ENCODE assay signal across 25 mouse cellular contexts in genomic region chr1:119499456-119499855, GRCm38 (mm10). TPM values are rescaled to one million over a fixed set of nuclear protein-coding genes. Genes with fewer than 3 reads are reported as not detected.
DNase-seq lines count a peak whose midpoint lies in the region; ATAC-seq and TF ChIP-seq lines count a peak whose summit lies in the region.
"Had no signal": no experiment of that assay in that cellular context is flagged by ENCODE, and none has a peak within 500 bp of the region (broad histone marks: within the 10 kb centered on the region; RNA-seq: fewer than 3 reads in every experiment).

No protein-coding gene starts in this region.

- no peak overlapping the region for H3K4me3 ChIP-seq in liver, embryonic 15.5 days (replicated peaks)
- H3K4me3 ChIP-seq in liver, embryonic 12.5 days, result no peak overlapping the region
- H3K4me3 ChIP-seq in bone marrow, adult 2 months (replicated peaks; ENCODE audit: control insufficient read depth, low read depth, low read length), result no peak overlapping the region
- H3K4me3 ChIP-seq in brown adipose tissue, adult 24 weeks (ENCODE audit: insufficient read depth, low read depth, low read length), result no peak overlapping the region
- H3K4me3 ChIP-seq: forebrain, embryonic 10.5 days; forebrain, embryonic 13.5 days; heart, adult 2 months; heart, embryonic 10.5 days; heart, embryonic 13.5 days; hindbrain, embryonic 12.5 days; hindbrain, embryonic 15.5 days had no signal

- H3K4me1 ChIP-seq in liver, embryonic 15.5 days (replicated peaks), result peaks cover 61% of the 10 kb centered on the region
- peaks cover 49% of the 10 kb centered on the region for H3K4me1 ChIP-seq in liver, embryonic 12.5 days
- H3K4me1 ChIP-seq in bone marrow, adult 2 months (ENCODE audit: control insufficient read depth, insufficient read depth, low read length), result peaks cover 11% of the 10 kb centered on the region
- H3K4me1 ChIP-seq in brown adipose tissue, adult 24 weeks (ENCODE audit: control insufficient read depth, insufficient read depth, insufficient read length, low read length), result peaks cover 65% of the 10 kb centered on the region

- peak overlapping the region; percentile 38; the same call in 1 of the 2 replicates for H3K27ac ChIP-seq in liver, embryonic 15.5 days (replicated peaks)
- H3K27ac ChIP-seq in liver, embryonic 12.5 days, result no peak overlapping the region
- H3K27ac ChIP-seq in bone marrow, adult 2 months (ENCODE audit: control insufficient read depth, insufficient read depth, low read depth, low read length, poor library complexity), result peak overlapping the region; percentile 59; the same call in 1 of the 2 replicates
- H3K27ac ChIP-seq in brown adipose tissue, adult 24 weeks (replicated peaks; ENCODE audit: low read depth, low read length), result peak overlapping the region; percentile 18; the same call in 1 of the 2 replicates
- H3K27ac ChIP-seq: forebrain, embryonic 10.5 days; forebrain, embryonic 13.5 days; heart, embryonic 10.5 days; hindbrain, embryonic 12.5 days; hindbrain, embryonic 15.5 days had no signal

- no peak for TF ChIP-seq CTCF in bone marrow, adult 2 months (IDR thresholded peaks at IDR 0.05; ENCODE audit: control insufficient read depth, insufficient read depth, low read length)

- no peak overlapping the region for H3K4me2 ChIP-seq in liver, embryonic 15.5 days
- no peak overlapping the region for H3K4me2 ChIP-seq in liver, embryonic 12.5 days
- H3K4me2 ChIP-seq: forebrain, embryonic 13.5 days; hindbrain, embryonic 12.5 days; hindbrain, embryonic 15.5 days had no signal

- ATAC-seq in liver, embryonic 15.5 days (ENCODE audit: insufficient read depth), result no peak
- no peak for ATAC-seq in liver, embryonic 12.5 days
- ATAC-seq: activated CD4-positive, CD25-positive, alpha-beta regulatory T cell, adult 4 months; CD4-positive, CD25-positive, alpha-beta regulatory T cell, adult 4 months; forebrain, embryonic 13.5 days; forebrain, embryonic 16.5 days had no signal

- TF ChIP-seq POLR2A in bone marrow, adult 2 months (IDR thresholded peaks at IDR 0.05; ENCODE audit: borderline replicate concordance, control insufficient read depth, low read depth, low read length), result no peak

- peaks cover 4% of the 10 kb centered on the region; the same call in 1 of the 2 replicates for H3K36me3 ChIP-seq in liver, embryonic 15.5 days (replicated peaks)
- H3K36me3 ChIP-seq in liver, embryonic 12.5 days, result peaks cover 17% of the 10 kb centered on the region
- H3K36me3 ChIP-seq: hindbrain, embryonic 15.5 days had no signal

- no peak overlapping the region for H3K9ac ChIP-seq in liver, embryonic 15.5 days
- H3K9ac ChIP-seq in liver, embryonic 12.5 days, result no peak overlapping the region
- H3K9ac ChIP-seq: forebrain, embryonic 13.5 days; heart, embryonic 13.5 days; hindbrain, embryonic 12.5 days; hindbrain, embryonic 15.5 days had no signal

- 62% methylated on average over 10 of the region's 10 CpGs for WGBS in liver, embryonic 15.5 days (ENCODE audit: insufficient replicate concordance)
- 78% methylated on average over 10 of the region's 10 CpGs for WGBS in liver, embryonic 12.5 days (ENCODE audit: insufficient replicate concordance)
- 70% methylated on average over 10 of the region's 10 CpGs for WGBS in bone marrow, adult 2 months

- H3K9me3 ChIP-seq in liver, embryonic 15.5 days (replicated peaks), result no peaks in the 10 kb centered on the region
- no peaks in the 10 kb centered on the region for H3K9me3 ChIP-seq in liver, embryonic 12.5 days (replicated peaks)
- H3K9me3 ChIP-seq: forebrain, embryonic 10.5 days; forebrain, embryonic 13.5 days; heart, embryonic 10.5 days; heart, embryonic 13.5 days; hindbrain, embryonic 12.5 days; hindbrain, embryonic 15.5 days had no signal

- no peaks in the 10 kb centered on the region for H3K27me3 ChIP-seq in liver, embryonic 15.5 days
- H3K27me3 ChIP-seq in liver, embryonic 12.5 days (replicated peaks), result no peaks in the 10 kb centered on the region
- H3K27me3 ChIP-seq: forebrain, embryonic 13.5 days; heart, embryonic 13.5 days; hindbrain, embryonic 12.5 days; hindbrain, embryonic 15.5 days had no signal

- DNase-seq in cerebellum, adult 9-10 months, result no peak
- no peak for DNase-seq in layer of hippocampus, postnatal 25 days (ENCODE audit: extremely low spot score in 1 of 2, low spot score in 1 of 2)
- DNase-seq: adrenal gland, adult 8-10 months; adrenal gland, postnatal 25 days; cerebellum, adult 11-12 months; cerebellum, adult 8-10 months; cerebellum, postnatal 14 days; gastrocnemius, postnatal 10 days; gastrocnemius, postnatal 36 days; heart, adult 2 months; heart, postnatal 14 days; heart, postnatal 4 days had no signal

RNA-seq across cellular contexts. Expression of gene Ralb, which starts 5.1 kb away (rescaled TPM):
- polyA plus RNA-seq in liver, embryonic 15.5 days (2015; fragmentation: Nextera tagmentation; extraction: Ambion mirVana), result 37.5 and 38.6 TPM in 2 replicates
- polyA plus RNA-seq in liver, embryonic 12.5 days (2016; fragmentation: Nextera tagmentation; extraction: Ambion mirVana), result 58.2 and 58.8 TPM in 2 replicates
- 12.6 and 30.3 TPM in 2 replicates for polyA plus RNA-seq in bone marrow, adult 2 months (2011; ENCODE audit: insufficient read depth, insufficient read length, low replicate concordance, missing spikeins)
- polyA plus RNA-seq in brown adipose tissue, adult 24 weeks (2012; ENCODE audit: insufficient read depth, insufficient read length, missing spikeins), result 30.2 and 32.3 TPM in 2 replicates
- 10 to 100 TPM; 21.4 to 23.5 TPM for total RNA-seq in layer of hippocampus, postnatal 25 days (2021)

RNA-seq across cellular contexts. Expression of gene Tmem185b, which starts 26.5 kb away (rescaled TPM):
- 7.9 TPM in 2 replicates for polyA plus RNA-seq in liver, embryonic 15.5 days (2015; fragmentation: Nextera tagmentation; extraction: Ambion mirVana)
- 11.6 and 11.7 TPM in 2 replicates for polyA plus RNA-seq in liver, embryonic 12.5 days (2016; fragmentation: Nextera tagmentation; extraction: Ambion mirVana)
- polyA plus RNA-seq in bone marrow, adult 2 months (2011; ENCODE audit: insufficient read depth, insufficient read length, low replicate concordance, missing spikeins), result 5.1 and 9.9 TPM in 2 replicates
- polyA plus RNA-seq in brown adipose tissue, adult 24 weeks (2012; ENCODE audit: insufficient read depth, insufficient read length, missing spikeins), result 5.9 and 7.3 TPM in 2 replicates
- total RNA-seq in layer of hippocampus, postnatal 25 days (2021), result 10 to 100 TPM; 15.3 to 15.4 TPM
